Mouse (Mus musculus) heart, adult 2 months (tissue): ENCODE results near the gene Anxa3. TPM values are rescaled to one million over a fixed set of nuclear protein-coding genes. Genes with fewer than 3 reads are reported as not detected.

Source experiments
- DNase-seq, 2 experiments: peaks; one replicate each; pipeline ENCODE4 v3.0.0; 2021
- H3K27ac ChIP-seq: fragments of 200-600 bp; 2 replicates; pipeline ENCODE4 v1.8.1; 2022
- H3K27me3 ChIP-seq: fragments of 200-500 bp; 2 replicates; pipeline ENCODE4 v1.6.1; 2012; ENCODE audit warnings: mild to moderate bottlenecking, low read length, inconsistent platforms, mixed read lengths; ENCODE audit not compliant: control insufficient read depth, insufficient read depth
- H3K36me3 ChIP-seq: fragments of 200-500 bp; 2 replicates; pipeline ENCODE4 v1.6.1; 2012; ENCODE audit warnings: low read length, inconsistent platforms; ENCODE audit not compliant: control insufficient read depth, insufficient read depth
- H3K4me1 ChIP-seq: fragments of 200-500 bp; 2 replicates; pipeline ENCODE4 v1.6.1; 2011; ENCODE audit warnings: low read length; ENCODE audit not compliant: control insufficient read depth, insufficient read depth
- H3K4me3 ChIP-seq: fragments of 200-600 bp; 2 replicates; pipeline ENCODE4 v1.8.1; 2022
- H3K79me2 ChIP-seq: fragments of 200-500 bp; replicated peaks from 2 replicates; pipeline ENCODE4 v1.6.1; 2012; ENCODE audit warnings: mild to moderate bottlenecking, inconsistent platforms, low read length, moderate library complexity, mixed read lengths; ENCODE audit not compliant: control insufficient read depth, insufficient read depth
- H3K9ac ChIP-seq: fragments of 200-500 bp; 2 replicates; pipeline ENCODE4 v1.6.1; 2012; ENCODE audit warnings: low read depth, mild to moderate bottlenecking, control low read depth, inconsistent platforms, low read length, mixed read lengths
- CTCF ChIP-seq: fragments of 200-600 bp; IDR thresholded peaks from 2 replicates; pipeline ENCODE4 v1.8.1; 2022; ENCODE audit warnings: antibody characterized with exemption, mild to moderate bottlenecking, moderate library complexity
- EP300 ChIP-seq: fragments of 200-500 bp; IDR thresholded peaks from 2 replicates; pipeline ENCODE4 v1.6.1; 2011; ENCODE audit warnings: low read depth, low read length, control low read depth; ENCODE audit not compliant: insufficient read depth
- POLR2A ChIP-seq: fragments of 200-500 bp; IDR thresholded peaks from 2 replicates; pipeline ENCODE4 v1.6.1; 2011; ENCODE audit warnings: mild to moderate bottlenecking, low read depth, low read length, control low read depth; ENCODE audit not compliant: insufficient read depth
- WGBS: fragments of 180-500 bp; shearing (Covaris S2); methylation state at CpG from one replicate; pipeline ENCODE4 v1.1.7; 2018; 5-methylcytosine and 5-hydroxymethylcytosine counted together
- intact Hi-C: fragments of 180-260 bp; cut with DNase I; formaldehyde crosslinking; loops from one replicate; pipeline ENCODE4 v1.15.1; 2025
- polyA plus RNA-seq: library from polyadenylated mRNA; depleted of rRNA; stranded (reverse); fragments of >200 nt; gene quantifications from 2 replicates; pipeline ENCODE4 v1.2.3, GENCODE M21; 2012
- total RNA-seq, 2 experiments: library from RNA; stranded (reverse); gene quantifications; 2 replicates each; pipeline ENCODE4 v1.2.3; 2021

The Anxa3 gene
- total and polyA plus RNA-seq, 3 experiments, result 18.5 to 27.4 (median 24.5) TPM

- Histone ChIP-seq H3K79me2 (no peaks in the 10 kb centered on the region), H3K27ac (no peak overlapping the region), H3K9ac (no peak overlapping the region), H3K4me3 (no peak overlapping the region), H3K4me1 (no peaks in the 10 kb centered on the region), H3K36me3 (no peaks in the 10 kb centered on the region), H3K27me3 (no peaks in the 10 kb centered on the region)
- intact Hi-C loops, result no loop called here
- 76% methylated on average over 14 of the region's 14 CpGs for WGBS
- no peak for DNase-seq
- TF ChIP-seq CTCF (no peak), EP300 (no peak), POLR2A (no peak)
Observed at GRCm38 (mm10) chr5:96783506-96784288, 9.4 kb upstream of the Anxa3 start.

DNA sequence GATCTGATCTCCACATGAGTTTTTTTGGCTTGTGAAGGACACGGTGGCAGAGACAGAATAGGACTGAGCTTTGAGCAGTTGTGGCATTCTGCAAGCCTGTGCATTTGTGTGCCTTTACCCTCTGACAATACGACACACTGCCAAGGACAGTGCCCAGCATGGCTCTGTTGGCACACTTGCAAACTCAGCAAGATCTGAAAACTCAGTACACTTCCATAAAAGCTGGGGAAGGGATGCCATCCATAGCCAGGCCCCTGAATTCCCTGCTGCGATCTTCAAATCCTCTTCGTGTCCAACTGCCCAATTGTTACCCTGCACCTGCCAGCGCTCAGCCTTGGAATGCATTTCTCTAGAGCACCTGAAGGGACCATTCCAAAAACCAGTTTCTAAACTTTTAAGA lies 8.0 kb upstream of the Anxa3 start:
- TF ChIP-seq EP300 (no peak), CTCF (no peak), POLR2A (no peak)
- intact Hi-C loops, result no loop called here
- 88% methylated on average over 5 of the region's 5 CpGs for WGBS
- H3K36me3 ChIP-seq, result no peaks in the 10 kb centered on the region
- no peak for DNase-seq
- no peaks in the 10 kb centered on the region for H3K27me3 ChIP-seq
- no peak overlapping the region for H3K9ac ChIP-seq
- no peak overlapping the region for H3K27ac ChIP-seq
- H3K4me1 ChIP-seq, result no peaks in the 10 kb centered on the region
- H3K4me3 ChIP-seq, result no peak overlapping the region
- no peaks in the 10 kb centered on the region for H3K79me2 ChIP-seq

DNA sequence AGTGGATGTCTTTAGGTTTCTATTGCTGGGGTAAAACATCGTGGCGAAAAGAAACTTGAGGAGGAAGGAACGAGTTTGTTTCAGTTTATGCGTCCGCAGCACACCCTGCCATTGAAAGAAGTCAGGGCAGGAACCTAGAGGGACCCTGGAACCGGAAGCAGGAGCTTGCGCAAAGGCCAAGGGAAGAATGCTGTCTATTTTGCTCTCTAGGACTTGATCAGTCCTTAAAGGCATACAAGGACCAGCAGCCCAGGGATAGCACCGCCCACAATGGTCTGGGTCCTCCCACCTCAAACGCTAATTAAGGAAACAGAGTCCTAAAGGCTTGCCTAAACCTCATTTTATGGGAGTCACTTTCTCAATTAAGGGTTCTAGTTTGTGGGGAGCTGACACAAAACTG lies 717 bp upstream of the Anxa3 start:
- Histone ChIP-seq H3K27ac (peak overlapping the region; percentile 90), H3K27me3 (no peaks in the 10 kb centered on the region), H3K36me3 (peaks cover 8% of the 10 kb centered on the region), H3K4me3 (peak overlapping the region; percentile 36), H3K4me1 (peaks cover 6% of the 10 kb centered on the region), H3K9ac (no peak overlapping the region), H3K79me2 (no peaks in the 10 kb centered on the region; the same call in 1 of the 2 replicates)
- DNase-seq, result peak; percentile 56 to 65
- no peak for TF ChIP-seq POLR2A
- 0 out of 2 replicates have a peak, but pooled peaks have one; percentile 17 for TF ChIP-seq EP300
- intact Hi-C loops, result loop anchor here (2.0 to 5.0 kb wide), 4 partner anchors 14 to 205 kb away; partner anchors contain the start of gene Bmp2k
- 36% methylated on average over 9 of the region's 9 CpGs for WGBS

GRCm38 (mm10) chr5:96793953-96794635 lies 955 bp downstream of the Anxa3 start:
- Histone ChIP-seq H3K9ac (peak overlapping the region; percentile 85), H3K79me2 (no peaks in the 10 kb centered on the region; the same call in 1 of the 2 replicates), H3K36me3 (peaks cover 17% of the 10 kb centered on the region), H3K27me3 (no peaks in the 10 kb centered on the region), H3K27ac (peak overlapping the region; percentile 90), H3K4me3 (peak overlapping the region; percentile 65), H3K4me1 (peaks cover 6% of the 10 kb centered on the region)
- DNase-seq, result no peak
- intact Hi-C loops, result loop anchor here (2.0 to 5.0 kb wide), 4 partner anchors 13 to 203 kb away; partner anchors contain the start of gene Bmp2k
- no peak for TF ChIP-seq POLR2A
- no peak for TF ChIP-seq CTCF
- no peak for TF ChIP-seq EP300
- WGBS, result 23% methylated on average over 10 of the region's 10 CpGs

DNA sequence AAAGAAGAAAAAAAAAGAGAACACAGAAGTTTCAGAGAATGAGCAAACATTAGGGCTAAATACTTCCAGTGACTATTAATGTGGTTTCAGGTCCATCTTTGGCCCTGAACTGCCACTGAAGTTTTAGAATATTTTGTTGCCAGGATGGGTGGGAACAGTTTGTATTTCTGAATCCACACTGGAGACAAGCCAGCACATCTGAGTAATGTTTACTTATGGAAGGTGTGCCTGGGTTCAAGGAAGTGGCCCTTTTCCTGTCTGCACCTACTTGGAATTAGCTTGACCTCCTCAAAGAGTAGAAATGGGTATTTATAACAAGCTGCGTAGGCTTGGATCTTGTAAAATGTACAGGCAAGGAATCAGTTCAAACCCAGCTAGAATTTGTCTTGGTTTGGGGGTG lies 2.6 kb downstream of the Anxa3 start:
- WGBS, result 33% methylated on average over 1 of the region's 1 CpGs
- peak in 1 of 2 experiments; percentile 44 for DNase-seq

More for the DNA sequence above, 2.6 kb downstream of the Anxa3 start:
- H3K79me2 ChIP-seq, result no peaks in the 10 kb centered on the region; the same call in 1 of the 2 replicates
- peak overlapping the region; percentile 90 for H3K27ac ChIP-seq
- H3K9ac ChIP-seq, result no peak overlapping the region
- H3K4me3 ChIP-seq, result no peak overlapping the region
- peaks cover 22% of the 10 kb centered on the region for H3K36me3 ChIP-seq
- TF ChIP-seq POLR2A (no peak), CTCF (no peak), EP300 (no peak)
- intact Hi-C loops, result no loop called here
- no peaks in the 10 kb centered on the region for H3K27me3 ChIP-seq
- H3K4me1 ChIP-seq, result peaks cover 11% of the 10 kb centered on the region
